Mouse (Mus musculus): Measurements from ENCODE around the gene Nedd9.

Nedd9 gene

DNA sequence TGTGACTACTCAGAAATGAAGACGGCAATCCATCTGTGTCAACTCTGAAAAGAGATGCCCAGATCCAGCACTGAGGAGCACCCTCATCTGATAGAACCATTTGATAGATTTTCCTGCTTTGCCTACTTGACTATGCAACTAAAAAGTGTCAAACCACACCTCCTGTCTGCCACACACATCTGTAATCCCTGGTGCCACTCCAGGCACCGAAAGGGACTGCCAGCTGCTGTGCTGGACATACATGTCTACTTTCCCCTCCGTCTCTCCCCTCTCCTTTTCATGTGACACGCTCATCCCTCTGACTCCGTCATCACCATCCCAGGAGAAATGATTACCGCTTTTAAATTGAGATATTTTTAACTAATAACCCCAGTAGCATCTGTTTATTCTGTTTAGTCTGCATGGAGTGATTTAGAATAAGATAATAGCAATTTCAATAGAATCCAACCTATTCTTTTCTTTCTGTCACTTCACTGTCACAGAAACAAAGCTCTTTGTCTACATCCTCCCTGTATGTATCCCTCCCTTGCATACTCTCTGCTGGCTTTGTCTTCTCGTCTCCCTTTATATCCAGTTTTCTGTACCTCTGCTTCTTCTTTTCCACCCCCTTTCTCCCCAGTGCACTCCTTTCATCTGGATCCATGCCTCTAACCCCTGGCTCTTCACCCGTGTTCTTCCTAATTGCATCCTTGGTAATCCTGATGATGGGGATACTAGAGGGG lies 5.0 kb upstream of the Nedd9 start:
- CTCF ChIA-PET: interaction anchor here (0.6 kb wide), 1 partner anchor 48 kb away, joined by 4 read pairs; no protein-coding TSS in a partner anchor

DNA sequence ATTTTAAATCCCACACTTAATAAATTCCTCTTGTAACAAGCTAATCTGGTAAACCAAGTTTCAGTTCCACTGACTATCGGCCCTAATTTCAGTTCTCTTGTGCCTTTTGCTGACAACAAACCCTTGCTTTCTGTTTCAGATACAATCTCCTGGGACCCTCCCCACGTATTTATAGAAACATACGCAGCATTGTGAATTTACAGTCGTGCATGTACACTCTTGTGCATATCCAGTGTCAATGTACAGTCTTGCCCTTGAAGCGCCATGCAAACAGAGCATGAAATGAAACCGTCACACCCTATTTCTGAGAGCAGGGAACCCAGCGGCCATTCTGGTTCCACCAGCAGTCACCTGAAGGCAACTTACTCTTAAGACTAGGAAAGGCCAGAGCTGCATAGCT lies 4.4 kb upstream of the Nedd9 start:
- CTCF ChIA-PET: interaction anchor here (0.6 kb wide), 1 partner anchor 48 kb away, joined by 4 read pairs; no protein-coding TSS in a partner anchor

DNA sequence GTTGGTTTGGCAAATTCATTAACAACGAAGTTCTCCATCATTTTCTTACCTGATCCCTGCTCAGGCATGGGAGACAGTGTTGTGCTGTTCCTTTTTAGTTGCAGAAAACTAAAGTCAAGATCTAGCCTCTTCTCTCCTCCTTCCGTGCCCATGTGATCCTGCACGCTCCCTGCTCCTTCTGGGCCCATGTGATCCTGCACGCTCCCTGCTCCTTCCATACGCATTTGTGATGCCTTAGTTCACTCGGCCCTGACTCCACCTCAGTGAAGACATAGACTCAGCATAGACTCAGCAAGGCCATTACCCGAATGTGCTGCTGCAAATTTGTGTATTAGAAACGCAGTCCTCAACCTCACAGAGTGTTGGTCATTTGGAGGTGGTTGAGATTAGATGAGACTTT lies 3.1 kb upstream of the Nedd9 start:
- CTCF ChIA-PET: interaction anchor here (0.5 kb wide), 1 partner anchor 38 kb away, joined by 3 read pairs; no protein-coding TSS in a partner anchor

GRCm38 (mm10) chr13:41489705-41490275 lies 2.6 kb upstream of the Nedd9 start:
- CTCF ChIA-PET: interaction anchor here (0.5 to 0.6 kb wide), 2 partner anchors 38 to 183 kb away, joined by 3 read pairs; no protein-coding TSS in a partner anchor

DNA sequence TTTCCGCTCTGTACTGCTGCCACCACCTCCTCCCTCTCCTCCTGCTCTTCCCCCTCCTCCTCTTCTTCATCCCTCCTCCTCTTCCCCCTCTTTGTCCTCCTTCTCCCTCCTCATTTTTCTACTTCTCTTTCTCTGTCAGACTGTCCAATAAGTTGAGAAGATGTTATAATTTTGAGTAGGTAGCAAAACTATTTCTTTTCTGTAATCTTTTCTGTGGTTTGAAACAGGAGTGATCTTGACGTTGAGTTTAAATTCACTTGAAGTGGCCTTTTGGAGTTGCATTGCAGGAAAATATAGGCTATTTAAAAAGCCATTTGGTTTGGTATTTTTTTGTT lies 214 bp upstream of the Nedd9 start:
- CTCF ChIA-PET: interaction anchor here (0.6 kb wide), 1 partner anchor 81 kb away, joined by 5 read pairs; no protein-coding TSS in a partner anchor

DNA sequence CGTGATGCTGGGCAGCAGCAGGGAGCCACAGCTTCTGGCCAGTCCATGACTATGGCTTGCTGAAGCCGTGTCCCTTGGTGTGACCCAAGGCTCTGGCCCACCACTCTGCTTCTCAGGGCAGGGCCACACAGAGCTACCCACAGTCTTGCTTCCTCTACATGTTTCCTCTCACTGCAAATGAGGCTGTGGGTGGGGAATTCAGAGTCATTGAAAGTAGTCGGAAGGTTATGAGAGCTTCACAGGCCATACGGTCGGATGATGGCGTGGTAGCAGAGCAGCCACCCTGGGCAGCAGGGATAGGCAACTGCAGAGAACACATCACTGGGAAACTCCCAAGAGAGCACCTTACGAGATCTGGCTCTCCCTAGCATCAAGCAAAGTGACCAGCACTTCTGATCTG lies 3.2 kb downstream of the Nedd9 start:
- CTCF ChIA-PET: no interaction called here

DNA sequence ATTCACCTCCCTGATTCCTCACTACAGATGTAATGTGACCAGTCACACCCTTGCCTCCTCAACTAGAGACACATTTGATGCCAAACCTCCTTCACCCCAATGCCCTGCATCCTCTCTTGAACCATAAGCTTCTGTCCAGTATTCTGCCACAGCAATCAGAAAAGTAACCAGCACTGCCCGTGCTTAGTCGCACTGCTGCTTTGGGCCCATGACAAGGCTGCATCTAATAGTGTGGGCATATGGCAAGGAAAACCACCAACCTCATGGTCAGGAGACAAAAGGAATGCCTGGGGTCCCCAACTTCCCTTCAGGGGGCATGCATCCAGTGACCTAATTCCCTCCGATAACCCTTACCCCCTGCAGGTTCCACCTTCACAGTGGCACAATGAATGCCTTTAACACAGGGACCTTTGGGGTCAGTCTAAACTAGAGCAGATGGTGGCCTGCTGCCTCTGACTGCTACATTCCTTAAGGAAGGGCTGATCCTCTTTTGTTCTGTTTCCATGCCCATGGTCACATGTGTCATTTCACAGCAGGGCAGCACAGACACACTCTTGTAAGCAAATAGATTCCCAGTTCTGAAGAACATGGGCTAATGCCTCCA lies 4.7 kb downstream of the Nedd9 start:
- CTCF ChIA-PET: interaction anchor here (0.5 kb wide), 1 partner anchor 51 kb away, joined by 6 read pairs; no protein-coding TSS in a partner anchor

- CTCF ChIA-PET: no interaction called here
Measured at GRCm38 (mm10) chr13:41479737-41480435, 7.3 kb downstream of the Nedd9 start.

DNA sequence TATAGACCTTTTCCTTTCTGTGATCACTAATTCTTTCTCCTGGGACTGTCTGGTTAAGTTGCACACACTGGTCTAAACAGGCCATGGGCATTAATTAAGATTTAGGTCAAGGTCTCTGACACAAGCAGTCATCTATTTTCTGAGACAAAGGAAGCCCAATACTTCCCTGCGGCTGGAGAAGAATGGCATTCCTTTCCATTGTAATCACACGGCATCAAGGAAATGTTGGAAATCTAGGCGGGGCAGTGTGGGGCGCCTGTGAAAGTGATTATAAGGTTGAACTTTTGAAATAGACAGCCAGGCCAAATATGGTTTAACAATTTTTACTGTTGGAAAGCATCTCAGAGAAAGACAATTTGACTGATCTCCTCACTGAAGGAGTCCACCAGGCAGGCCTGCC lies 10.9 kb downstream of the Nedd9 start:
- CTCF ChIA-PET: interaction anchor here (0.5 to 1.2 kb wide), 2 partner anchors 24 to 43 kb away, joined by 3 to 5 read pairs; no protein-coding TSS in a partner anchor

- CTCF ChIA-PET: no interaction called here
Measured at GRCm38 (mm10) chr13:41474365-41474764, 12.8 kb downstream of the Nedd9 start.

DNA sequence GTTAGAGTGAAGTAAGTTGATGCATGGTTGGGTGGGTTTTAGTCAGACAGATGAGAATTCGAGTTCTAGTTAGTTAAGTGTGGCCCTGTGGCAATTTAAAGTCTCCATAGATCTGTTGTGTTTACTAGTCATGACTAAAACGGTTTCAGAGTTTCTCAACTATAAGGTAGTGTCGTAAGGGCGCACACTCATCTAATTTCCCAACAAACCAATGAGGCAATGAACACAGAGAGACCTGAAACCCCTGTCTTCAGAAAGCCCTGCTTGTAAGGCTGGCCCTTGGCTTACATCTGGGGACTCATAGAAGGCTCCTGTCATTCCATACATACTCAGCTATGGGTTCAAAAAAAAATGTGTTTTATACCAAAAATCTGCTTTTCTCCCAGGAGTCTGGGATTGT lies 13.7 kb downstream of the Nedd9 start:
- CTCF ChIA-PET: no interaction called here

GRCm38 (mm10) chr13:41472878-41473424 lies 14.2 kb downstream of the Nedd9 start:
- CTCF ChIA-PET: no interaction called here

DNA sequence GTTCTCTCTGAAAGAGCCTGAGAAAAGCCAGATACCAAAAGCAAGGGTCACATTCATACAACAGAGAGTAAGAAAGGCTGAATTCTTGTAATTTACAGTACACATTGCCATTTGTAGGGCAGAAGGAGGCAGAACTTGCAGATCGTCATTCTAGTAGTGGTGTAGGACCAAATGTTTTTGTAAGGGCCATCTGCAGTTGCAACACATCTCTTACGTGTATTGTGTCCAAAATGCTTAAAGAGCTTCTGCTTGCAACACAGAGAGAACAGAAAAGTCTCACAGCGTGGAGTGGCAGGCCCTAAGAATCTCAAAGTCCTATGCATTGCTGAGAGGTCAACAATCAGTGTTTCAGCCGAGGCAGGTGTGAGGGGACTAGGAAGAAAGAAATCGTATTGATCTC lies 18.9 kb downstream of the Nedd9 start:
- CTCF ChIA-PET: interaction anchor here (0.6 kb wide), 1 partner anchor 108 kb away, joined by 11 read pairs; no protein-coding TSS in a partner anchor

DNA sequence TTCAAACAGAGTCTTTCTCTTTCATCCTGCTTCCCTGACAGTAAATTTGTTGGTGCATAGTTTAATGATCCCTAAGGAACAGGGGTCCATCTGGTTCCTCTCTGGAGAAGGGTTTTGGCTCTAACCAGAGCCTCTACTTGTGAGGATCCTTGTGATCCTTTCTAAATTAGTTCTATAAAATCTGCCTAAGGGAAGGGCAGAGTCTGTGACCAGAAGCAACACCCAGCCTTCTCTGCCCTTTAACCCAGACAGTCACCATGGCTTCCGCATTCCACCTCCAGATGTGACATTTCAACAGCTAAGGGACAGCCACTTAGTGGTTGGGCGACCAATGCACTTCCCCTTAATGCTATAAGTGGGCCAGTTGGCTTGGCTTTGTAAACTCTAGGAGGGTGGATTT lies 20.1 kb downstream of the Nedd9 start:
- CTCF ChIA-PET: no interaction called here

- CTCF ChIA-PET: no interaction called here
Measured at GRCm38 (mm10) chr13:41466616-41467015, 20.5 kb downstream of the Nedd9 start.

- CTCF ChIA-PET: no interaction called here
Measured at GRCm38 (mm10) chr13:41466191-41466590, 21.0 kb downstream of the Nedd9 start.

- CTCF ChIA-PET: no interaction called here
Measured at GRCm38 (mm10) chr13:41461418-41461817, 25.7 kb downstream of the Nedd9 start.

GRCm38 (mm10) chr13:41459683-41460286 lies 27.4 kb downstream of the Nedd9 start:
- CTCF ChIA-PET: interaction anchor here (0.5 to 0.8 kb wide), 2 partner anchors 18 to 27 kb away, joined by 3 to 20 read pairs; no protein-coding TSS in a partner anchor

DNA sequence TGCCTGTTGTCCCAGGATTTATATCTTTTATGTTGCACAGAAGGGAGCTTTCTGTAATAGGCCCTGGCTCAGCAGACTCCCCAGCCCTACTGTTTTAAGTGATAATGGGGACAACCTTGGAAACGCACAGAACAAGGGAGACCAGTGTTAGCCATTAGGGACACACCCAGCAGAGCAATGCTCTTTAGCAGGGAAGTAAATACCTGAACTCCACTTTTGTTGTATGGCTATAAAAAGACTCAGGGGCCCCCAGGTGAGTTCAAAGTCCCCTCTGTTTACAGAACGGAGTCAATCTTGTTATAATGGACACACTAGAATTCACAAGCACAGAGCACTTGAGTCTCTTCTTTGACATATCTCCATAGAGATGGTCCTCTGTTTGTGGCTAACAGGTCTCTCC lies 28.5 kb downstream of the Nedd9 start:
- CTCF ChIA-PET: no interaction called here

- CTCF ChIA-PET: no interaction called here
Measured at GRCm38 (mm10) chr13:41457798-41458390, 29.3 kb downstream of the Nedd9 start.
